Mouse (Mus musculus): Measurements from ENCODE around the gene Spem1. TPM values are rescaled to one million over a fixed set of nuclear protein-coding genes. Genes with fewer than 3 reads are reported as not detected.
A peak's percentile ranks its signal among the peaks of the same experiment; 100 is the strongest.
"Not testable (repeated sequence)": the region's sequence is repeated elsewhere in the genome, so short reads cannot be mapped to it uniquely, and the experiment has no call there.

The Spem1 gene
- 0.15 and 0.41 TPM in 2 replicates for polyA plus RNA-seq (2012; rRNA removed)

DNA sequence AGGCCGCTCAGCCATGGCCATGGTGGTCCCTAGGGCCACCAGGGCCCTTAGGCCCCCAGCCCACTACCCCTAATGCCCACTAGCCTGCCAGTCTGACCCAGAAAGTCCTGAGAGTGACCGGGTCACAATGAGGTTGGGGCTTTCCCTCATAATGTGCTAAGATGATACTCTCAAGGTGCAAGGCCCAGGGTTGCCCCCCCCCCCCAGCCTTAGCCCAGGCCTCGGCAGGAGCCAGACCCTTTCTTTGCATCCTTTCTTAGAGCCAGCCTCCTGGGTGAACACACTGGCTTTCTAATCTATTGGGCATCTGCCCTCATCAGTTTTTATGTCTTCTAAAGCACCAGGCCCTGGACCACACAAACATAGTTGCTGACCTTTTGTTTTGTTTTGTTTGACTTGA lies at the start of gene Spem1:
Spem1 (minus strand) TSS at position 101 of the 400 bp plus-strand sequence.
- no peaks in the 10 kb centered on the region for H3K4me1 ChIP-seq (ENCODE audit: control insufficient read depth, insufficient read depth, low read length)
- DNase-seq: no peak
- no peak for TF ChIP-seq CTCF (IDR thresholded peaks at IDR 0.05; ENCODE audit: insufficient read depth, low read length)
- 92% methylated on average over 3 of the region's 3 CpGs for WGBS
- H3K4me3 ChIP-seq (replicated peaks; ENCODE audit: extremely low read depth, low read depth, low read length): no peak within 1 kb of the TSS

DNA sequence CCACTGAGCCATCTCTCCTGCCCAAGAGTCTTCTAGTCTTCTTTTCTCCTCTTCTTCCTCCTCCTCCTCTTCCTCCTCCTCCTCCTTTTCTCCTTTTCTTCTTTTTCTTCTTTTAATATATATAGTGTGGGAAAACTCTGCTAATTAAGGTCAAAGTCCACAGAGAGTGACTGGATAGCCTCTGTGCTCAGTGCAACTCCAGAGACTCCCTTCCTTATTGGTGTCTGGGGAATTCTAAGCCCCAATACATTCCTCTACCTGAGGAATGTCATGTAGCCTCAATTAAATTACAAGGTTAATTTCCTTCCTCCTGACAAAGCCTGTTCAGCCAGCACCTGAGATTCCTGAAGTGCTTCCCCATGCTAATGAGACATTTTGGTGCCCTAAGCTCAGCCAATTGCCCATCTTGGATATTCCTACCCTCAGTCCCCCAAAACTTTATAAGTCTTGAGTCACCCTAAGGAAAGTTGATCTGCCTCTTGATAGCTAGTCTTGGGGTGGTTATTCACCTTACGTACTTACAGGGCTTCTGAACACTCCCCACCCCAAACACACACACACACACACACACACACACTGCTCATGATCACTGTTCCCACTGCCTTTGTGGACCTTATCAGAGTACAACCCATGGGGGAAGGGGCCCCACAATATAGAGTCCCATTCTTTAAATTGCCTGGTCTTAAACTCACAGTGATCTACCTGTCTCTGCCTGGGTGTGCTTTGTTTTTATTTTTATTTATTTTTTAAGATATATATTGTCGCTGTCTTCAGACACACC lies 48.5 kb upstream of the Spem1 start:
- no peak overlapping the region for H3K4me3 ChIP-seq (replicated peaks; ENCODE audit: extremely low read depth, low read depth, low read length)
- no peak for DNase-seq

DNA sequence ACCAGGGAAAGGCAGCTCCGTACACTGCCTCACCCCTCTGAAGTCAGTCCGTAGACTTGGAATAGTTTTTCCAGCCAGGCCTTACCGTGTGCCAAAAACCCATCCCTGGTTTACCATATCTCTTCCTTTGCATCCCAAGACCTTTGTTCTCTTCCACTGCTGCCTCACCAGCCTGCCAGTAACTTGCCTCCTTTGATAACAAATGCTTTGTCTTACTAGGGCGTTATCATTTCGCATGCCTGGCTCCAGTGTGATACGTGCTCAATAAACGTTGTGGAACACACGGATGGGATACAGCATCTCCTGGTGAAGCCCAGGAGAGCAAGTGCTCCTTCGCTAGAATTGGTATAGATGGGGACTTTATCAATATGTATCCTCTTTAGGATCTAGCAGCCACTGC lies 45.4 kb upstream of the Spem1 start:
- Histone ChIP-seq H3K4me1 (ENCODE audit: control insufficient read depth, insufficient read depth, low read length) (no peaks in the 10 kb centered on the region; the same call in 1 of the 2 replicates), H3K4me3 (replicated peaks; ENCODE audit: extremely low read depth, low read depth, low read length) (no peak overlapping the region)
- no peak for TF ChIP-seq CTCF (IDR thresholded peaks at IDR 0.05; ENCODE audit: insufficient read depth, low read length)
- TF ChIP-seq POLR2A (IDR thresholded peaks at IDR 0.05; ENCODE audit: borderline replicate concordance, extremely low read depth, low read depth, low read length): no peak
- DNase-seq: no peak
- WGBS: 47% methylated on average over 9 of the region's 9 CpGs

More for the DNA sequence above, 48.5 kb upstream of the Spem1 start:
- whole genome bisulfite sequencing: 89% methylated on average over 2 of the region's 2 CpGs
- TF ChIP-seq CTCF (IDR thresholded peaks at IDR 0.05; ENCODE audit: insufficient read depth, low read length) (no peak), POLR2A (IDR thresholded peaks at IDR 0.05; ENCODE audit: borderline replicate concordance, extremely low read depth, low read depth, low read length) (no peak)
- no peaks in the 10 kb centered on the region for H3K4me1 ChIP-seq (ENCODE audit: control insufficient read depth, insufficient read depth, low read length)

DNA sequence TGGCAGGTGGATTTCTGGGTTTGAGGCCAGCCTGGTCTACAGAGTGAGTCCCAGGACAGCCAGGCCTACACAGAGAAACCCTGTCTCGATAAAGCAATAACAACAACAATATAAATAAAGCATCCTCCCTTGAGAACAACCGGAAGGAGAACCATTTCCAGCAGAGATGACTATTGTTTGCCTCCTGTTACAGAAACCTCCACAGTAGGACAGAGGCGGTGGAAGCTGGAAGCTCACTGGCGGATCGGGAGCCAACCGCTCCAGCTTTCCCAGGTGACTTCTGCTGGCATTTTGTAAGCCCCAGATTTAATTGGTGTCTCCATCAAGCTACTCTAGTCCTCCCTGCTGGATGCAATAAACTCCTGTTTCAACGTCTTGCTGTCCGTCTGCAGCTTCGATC lies 43.6 kb upstream of the Spem1 start:
- no peaks in the 10 kb centered on the region; the same call in 1 of the 2 replicates for H3K4me1 ChIP-seq (ENCODE audit: control insufficient read depth, insufficient read depth, low read length)
- WGBS: 63% methylated on average over 9 of the region's 9 CpGs
- H3K4me3 ChIP-seq (replicated peaks; ENCODE audit: extremely low read depth, low read depth, low read length): no peak overlapping the region
- TF ChIP-seq POLR2A (IDR thresholded peaks at IDR 0.05; ENCODE audit: borderline replicate concordance, extremely low read depth, low read depth, low read length) (no peak; the same call in 1 of the 2 replicates), CTCF (IDR thresholded peaks at IDR 0.05; ENCODE audit: insufficient read depth, low read length) (no peak)
- no peak for DNase-seq

DNA sequence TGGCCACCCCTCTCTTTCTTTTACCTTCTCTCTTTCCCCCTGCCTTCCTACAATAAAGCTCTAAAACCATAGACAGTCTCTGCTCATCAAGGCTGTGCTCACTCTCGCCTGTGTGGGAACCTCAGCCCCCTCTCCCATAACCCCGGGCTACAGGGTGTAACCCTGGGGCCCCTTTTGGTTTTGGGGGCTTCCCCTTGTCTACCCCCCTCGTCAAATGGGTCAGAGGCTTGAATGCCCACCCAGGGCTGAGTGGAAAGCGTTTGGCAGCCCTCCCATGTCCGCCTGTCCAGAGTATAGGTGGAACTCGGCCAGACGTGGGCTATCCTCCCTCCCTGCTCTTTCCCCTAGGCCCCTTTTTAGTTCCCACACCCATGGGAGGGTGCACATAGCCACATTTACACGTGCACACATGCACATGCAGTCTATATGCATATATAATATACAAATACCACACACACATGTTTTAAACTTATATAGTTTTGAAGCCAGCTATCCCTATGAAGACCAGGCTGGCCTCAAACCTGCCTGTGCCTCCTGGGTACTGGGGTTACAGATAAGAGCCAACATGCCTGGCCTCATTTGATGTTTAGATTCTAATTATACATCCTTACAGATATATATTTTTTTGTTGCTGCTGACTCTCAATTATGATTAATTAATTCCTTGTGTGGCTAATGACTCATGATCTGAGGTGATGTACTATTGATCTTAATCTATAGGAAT lies 42.3 kb upstream of the Spem1 start:
- no peak overlapping the region for H3K4me3 ChIP-seq (replicated peaks; ENCODE audit: extremely low read depth, low read depth, low read length)
- DNase-seq: no peak
- 48% methylated on average over 8 of the region's 8 CpGs for WGBS
- H3K4me1 ChIP-seq (ENCODE audit: control insufficient read depth, insufficient read depth, low read length): no peaks in the 10 kb centered on the region; the same call in 1 of the 2 replicates
- TF ChIP-seq POLR2A (IDR thresholded peaks at IDR 0.05; ENCODE audit: borderline replicate concordance, extremely low read depth, low read depth, low read length) (no peak), CTCF (IDR thresholded peaks at IDR 0.05; ENCODE audit: insufficient read depth, low read length) (no peak)

DNA sequence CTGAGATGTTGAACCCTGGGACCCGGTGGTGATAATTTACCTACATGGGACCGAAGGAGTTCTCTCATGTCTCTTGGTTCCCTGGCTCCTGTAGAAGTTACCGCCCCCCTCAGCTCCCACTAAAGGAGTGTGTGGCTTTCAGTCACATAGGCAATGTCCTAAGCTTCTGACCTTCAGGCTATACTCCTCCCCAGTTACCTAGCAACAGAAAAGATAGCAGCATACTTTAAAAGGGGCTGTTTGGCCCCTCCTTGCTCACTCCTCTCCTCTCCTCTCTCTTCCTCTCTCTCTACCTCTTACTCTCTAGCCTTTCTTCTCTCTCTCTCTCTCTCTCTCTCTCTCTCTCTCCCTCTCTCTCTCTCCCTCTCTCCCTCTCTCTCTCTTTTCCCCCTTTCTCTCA lies 41.7 kb upstream of the Spem1 start:
- not testable (repeated sequence) for DNase-seq; H3K4me1 ChIP-seq (ENCODE audit: control insufficient read depth, insufficient read depth, low read length); H3K4me3 ChIP-seq (replicated peaks; ENCODE audit: extremely low read depth, low read depth, low read length)
- whole genome bisulfite sequencing: 68% methylated on average over 3 of the region's 3 CpGs

DNA sequence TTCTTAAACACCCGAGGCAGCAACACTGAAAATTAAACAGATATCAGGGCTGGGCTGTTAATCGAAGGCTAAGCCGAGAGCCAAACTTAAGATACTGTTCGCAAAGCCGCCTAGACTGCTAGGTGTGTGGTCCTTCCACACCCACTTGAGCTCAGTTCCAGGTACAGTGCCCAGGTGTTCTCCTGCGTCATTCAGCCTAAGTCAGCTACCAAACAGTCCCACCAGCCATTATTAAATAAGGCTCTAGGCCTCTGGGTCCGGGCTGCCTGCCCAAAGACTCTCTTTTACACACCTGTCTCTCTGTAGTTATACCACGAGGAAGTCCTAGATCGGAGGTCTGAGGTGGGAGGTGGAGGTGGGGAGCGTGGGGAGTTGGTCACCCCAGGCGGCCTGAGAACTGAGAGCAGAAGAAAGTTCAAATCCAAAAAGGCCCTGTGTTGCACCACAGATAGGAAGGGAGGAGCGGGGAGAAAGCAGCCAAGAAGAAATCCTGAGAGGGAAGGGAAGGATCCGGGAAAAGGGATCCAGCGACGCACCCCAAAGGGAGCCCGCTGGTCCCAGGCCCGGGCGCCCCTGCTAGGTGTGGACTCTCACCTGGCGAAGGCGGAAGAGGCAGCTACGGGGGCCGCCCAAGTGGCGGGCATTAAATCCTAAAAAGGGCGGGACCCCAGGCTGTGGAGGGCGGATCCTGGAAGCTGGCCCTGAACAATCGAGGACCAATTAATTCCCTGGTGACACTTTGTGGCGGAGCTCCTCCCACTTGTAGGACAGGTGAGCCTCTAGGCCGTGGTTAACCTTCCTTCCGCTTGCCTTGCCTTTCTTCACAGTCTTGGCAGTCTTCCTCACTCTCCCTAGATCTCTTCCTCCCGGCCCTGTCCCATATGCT lies 36.4 kb upstream of the Spem1 start, which contains the start of gene Tnk1:
Tnk1 (minus strand) TSS at position 618 of the 886 bp plus-strand sequence.
- Histone ChIP-seq H3K4me1 (ENCODE audit: control insufficient read depth, insufficient read depth, low read length) (peaks cover 6% of the 10 kb centered on the region), H3K4me3 (replicated peaks; ENCODE audit: extremely low read depth, low read depth, low read length) (peak within 1 kb of the TSS; percentile 63)
- DNase-seq: peak; percentile 66
- 31% methylated on average over 29 of the region's 30 CpGs for WGBS
- TF ChIP-seq POLR2A (IDR thresholded peaks at IDR 0.05; ENCODE audit: borderline replicate concordance, extremely low read depth, low read depth, low read length) (peak; percentile 41; the same call in 1 of the 2 replicates), CTCF (IDR thresholded peaks at IDR 0.05; ENCODE audit: insufficient read depth, low read length) (no peak)

DNA sequence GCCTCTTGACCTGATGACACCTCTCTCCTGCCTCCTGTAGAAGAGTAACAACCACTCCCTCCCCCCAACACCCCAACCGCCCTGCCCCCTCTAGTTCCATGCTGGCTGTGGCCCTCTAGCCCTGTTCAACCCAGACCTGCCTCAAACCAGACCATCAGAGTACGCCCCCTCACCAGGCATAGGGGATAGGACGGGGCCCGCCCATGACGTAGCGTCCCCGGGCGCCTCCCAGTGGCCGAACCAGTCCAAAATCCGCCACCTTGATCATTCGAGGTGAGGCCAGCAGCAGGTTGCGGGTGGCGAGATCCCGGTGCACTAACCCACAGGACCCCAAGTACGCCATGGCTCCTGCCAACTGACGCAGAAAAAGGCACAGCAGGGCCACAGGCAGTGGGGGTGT lies 33.4 kb upstream of the Spem1 start:
- WGBS: 34% methylated on average over 16 of the region's 16 CpGs
- Histone ChIP-seq H3K4me1 (ENCODE audit: control insufficient read depth, insufficient read depth, low read length) (peaks cover 12% of the 10 kb centered on the region), H3K4me3 (replicated peaks; ENCODE audit: extremely low read depth, low read depth, low read length) (no peak overlapping the region)
- TF ChIP-seq POLR2A (IDR thresholded peaks at IDR 0.05; ENCODE audit: borderline replicate concordance, extremely low read depth, low read depth, low read length) (no peak), CTCF (IDR thresholded peaks at IDR 0.05; ENCODE audit: insufficient read depth, low read length) (no peak)
- no peak for DNase-seq

DNA sequence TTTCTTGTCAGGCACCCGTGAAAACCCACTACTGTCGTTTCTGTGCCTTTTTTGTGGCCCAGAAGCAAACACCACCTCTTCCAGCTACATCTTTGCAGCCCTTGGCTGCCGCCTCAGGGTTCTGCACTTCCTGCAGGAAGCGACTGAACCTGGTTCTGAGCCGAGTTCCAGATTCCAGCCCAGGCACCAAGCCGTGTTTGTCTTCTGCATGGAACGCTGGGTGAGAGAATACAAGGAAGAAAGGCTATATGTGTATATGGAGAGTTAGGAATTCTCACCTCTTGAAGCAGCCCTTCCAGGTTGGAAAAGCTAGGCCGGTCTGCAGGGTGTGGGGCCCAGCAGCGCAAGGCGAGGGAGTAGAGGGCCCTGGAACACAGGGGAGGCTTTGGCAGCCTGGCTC lies 32.7 kb upstream of the Spem1 start:
- DNase-seq: no peak
- Histone ChIP-seq H3K4me3 (replicated peaks; ENCODE audit: extremely low read depth, low read depth, low read length) (no peak overlapping the region), H3K4me1 (ENCODE audit: control insufficient read depth, insufficient read depth, low read length) (peaks cover 16% of the 10 kb centered on the region)
- WGBS: 58% methylated on average over 10 of the region's 10 CpGs
- no peak for TF ChIP-seq CTCF (IDR thresholded peaks at IDR 0.05; ENCODE audit: insufficient read depth, low read length)
- no peak for TF ChIP-seq POLR2A (IDR thresholded peaks at IDR 0.05; ENCODE audit: borderline replicate concordance, extremely low read depth, low read depth, low read length)
